Mouse (Mus musculus) cortical plate, adult 2 months (tissue): Measurements from ENCODE around the gene Muc13. TPM values are rescaled to one million over a fixed set of nuclear protein-coding genes. Genes with fewer than 3 reads are reported as not detected.

Experiments used
- H3K27ac ChIP-seq: fragments of 200-500 bp; 2 replicates; pipeline ENCODE4 v1.5.1; 2012; ENCODE audit warnings: low read length, control low read depth, inconsistent platforms; ENCODE audit not compliant: insufficient read depth
- H3K4me1 ChIP-seq: fragments of 200-500 bp; 2 replicates; pipeline ENCODE4 v1.6.1; 2011; ENCODE audit warnings: low read length; ENCODE audit not compliant: control insufficient read depth, insufficient read depth
- H3K4me3 ChIP-seq: fragments of 200-500 bp; 2 replicates; pipeline ENCODE4 v1.5.1; 2011; ENCODE audit warnings: mild to moderate bottlenecking, low read length, control low read depth; ENCODE audit not compliant: insufficient read depth
- CTCF ChIP-seq: fragments of 200-500 bp; IDR thresholded peaks from 2 replicates; pipeline ENCODE4 v1.5.1; 2011; ENCODE audit warnings: mild to moderate bottlenecking, control low read depth, low read length; ENCODE audit not compliant: insufficient read depth; ENCODE audit errors: extremely low read depth
- POLR2A ChIP-seq: fragments of 200-500 bp; IDR thresholded peaks from 2 replicates; pipeline ENCODE4 v1.6.1; 2011; ENCODE audit warnings: mild to moderate bottlenecking, low read length, control low read depth; ENCODE audit not compliant: insufficient read depth; ENCODE audit errors: extremely low read depth
- polyA plus RNA-seq: library from polyadenylated mRNA; depleted of rRNA; stranded (reverse); fragments of >200 nt; gene quantifications from 2 replicates; pipeline ENCODE4 v1.2.3, GENCODE M21; 2012

The Muc13 gene
- polyA plus RNA-seq, 1 experiment = 0.10 TPM

DNA sequence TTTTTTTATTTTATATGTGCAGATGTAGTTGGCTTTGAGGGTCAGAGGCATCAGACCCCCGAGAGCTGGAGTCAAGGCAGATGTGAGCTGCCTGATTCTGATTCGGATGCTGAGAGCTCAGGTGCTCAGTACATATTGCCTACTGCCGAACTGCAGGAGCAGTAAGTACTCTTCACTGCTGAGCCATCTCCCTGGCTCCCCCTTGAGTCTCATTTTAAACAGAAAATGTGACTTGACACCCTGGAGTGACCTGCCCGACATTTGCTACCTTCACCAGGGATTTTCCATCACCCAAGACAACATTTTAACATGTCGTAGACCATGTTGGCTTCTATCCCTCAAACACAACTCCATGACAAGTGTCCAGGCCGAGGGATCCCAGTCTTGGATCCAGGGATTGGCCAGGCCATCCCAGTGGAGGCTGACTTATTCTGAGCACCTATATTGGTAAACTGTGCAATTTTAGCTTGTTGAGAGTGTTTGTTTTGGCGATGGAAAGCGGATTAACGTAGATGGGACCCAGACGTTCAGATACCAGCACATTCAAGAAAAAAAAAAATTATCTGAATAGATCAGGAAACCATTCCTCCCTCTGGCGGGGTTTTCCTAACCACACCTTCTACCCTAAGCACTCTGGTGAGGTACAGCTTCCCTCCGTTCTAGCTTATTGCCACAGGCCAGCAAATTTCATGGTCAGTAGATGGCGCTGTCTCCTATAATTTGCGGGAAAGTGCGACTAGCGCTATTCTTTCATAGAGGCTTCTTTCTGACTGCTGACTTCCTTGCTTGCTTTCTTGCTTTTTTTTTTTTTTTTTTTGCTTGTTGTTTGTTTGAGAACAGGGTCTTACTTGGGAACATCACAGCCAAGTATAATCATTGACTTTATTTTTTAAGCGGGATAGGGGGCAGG, 26.7 kb downstream of the Muc13 start:
- TF ChIP-seq CTCF (peak; percentile 94), POLR2A (no peak)
- no peak overlapping the region for H3K4me3 ChIP-seq
- no peaks in the 10 kb centered on the region for H3K4me1 ChIP-seq
- H3K27ac ChIP-seq = no peak overlapping the region

DNA sequence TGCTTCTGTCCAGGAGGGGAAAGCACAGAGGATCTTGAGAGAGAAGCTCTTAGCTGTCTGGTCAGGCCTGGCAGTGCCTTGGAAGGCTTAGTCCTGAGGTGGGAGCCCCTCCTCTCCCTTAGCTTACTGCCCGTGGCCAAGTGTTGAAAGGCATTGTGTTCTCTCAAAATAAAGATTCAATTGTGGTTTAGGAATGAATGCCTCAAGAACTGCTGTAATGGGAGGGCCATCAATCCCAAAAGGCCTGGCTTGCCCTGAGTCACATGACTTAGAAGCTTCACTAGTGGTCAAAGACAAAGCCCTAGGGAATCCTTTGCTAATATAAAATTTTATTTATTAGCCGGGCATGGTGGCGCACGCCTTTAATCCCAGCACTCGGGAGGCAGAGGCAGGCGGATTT, 30.8 kb downstream of the Muc13 start:
- no peak for TF ChIP-seq POLR2A
- no peak for TF ChIP-seq CTCF
- Histone ChIP-seq H3K4me3 (no peak overlapping the region), H3K4me1 (no peaks in the 10 kb centered on the region), H3K27ac (no peak overlapping the region)

DNA sequence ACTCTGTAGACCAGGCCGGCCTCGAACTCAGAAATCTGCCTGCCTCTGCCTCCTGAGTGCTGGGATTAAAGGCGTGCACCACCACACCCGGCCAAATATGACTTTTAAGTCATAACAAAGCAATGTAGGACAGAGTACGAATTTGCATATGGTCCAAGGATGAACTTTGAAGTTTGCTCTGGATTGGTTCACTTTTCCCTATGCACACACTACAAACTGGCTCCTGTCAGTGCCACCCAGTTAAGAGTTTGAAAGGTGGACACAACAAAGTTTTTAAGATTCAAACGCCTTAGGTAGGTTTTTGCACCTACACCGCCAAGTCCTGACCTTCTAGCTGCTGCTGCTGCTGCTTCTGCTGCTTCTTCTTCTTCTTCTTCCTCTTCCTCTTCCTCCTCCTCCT, 34.7 kb downstream of the Muc13 start:
- no peak overlapping the region for H3K4me3 ChIP-seq
- TF ChIP-seq CTCF (no peak), POLR2A (no peak)
- no peaks in the 10 kb centered on the region for H3K4me1 ChIP-seq
- no peak overlapping the region for H3K27ac ChIP-seq

DNA sequence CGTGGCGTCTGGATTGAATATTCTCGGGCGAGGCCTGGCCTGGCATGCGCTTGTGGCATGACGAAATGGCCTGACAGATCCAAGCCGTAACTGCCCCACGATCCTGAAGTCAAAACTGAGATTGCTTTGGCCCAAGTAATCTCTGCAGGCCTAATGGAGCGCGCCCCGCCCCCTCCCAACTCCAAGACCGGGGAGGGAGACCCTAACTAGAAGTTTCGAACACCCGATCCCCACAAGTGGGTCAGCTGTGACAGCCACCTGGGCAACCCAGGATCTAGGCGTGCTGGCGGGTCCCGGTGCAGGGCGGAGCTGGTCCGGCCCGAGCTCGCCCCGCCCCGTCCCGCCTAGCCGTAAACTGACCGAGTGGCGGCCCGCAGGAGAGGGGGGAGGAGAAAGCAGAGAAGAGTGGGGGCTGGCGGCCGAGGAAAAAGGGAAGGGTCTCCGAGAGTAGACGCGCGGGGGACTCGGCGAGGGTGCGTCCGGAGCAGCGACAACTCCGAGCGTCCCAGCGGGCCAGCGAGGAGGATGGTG, 35.5 kb downstream of the Muc13 start, which contains the start of gene Itgb5:
Gene Itgb5, plus strand, starts transcription at position 365 of the 531 bp plus-strand sequence.
- H3K27ac ChIP-seq = peak within 1 kb of the TSS; percentile 35; the same call in 1 of the 2 replicates
- TF ChIP-seq POLR2A = no peak

DNA sequence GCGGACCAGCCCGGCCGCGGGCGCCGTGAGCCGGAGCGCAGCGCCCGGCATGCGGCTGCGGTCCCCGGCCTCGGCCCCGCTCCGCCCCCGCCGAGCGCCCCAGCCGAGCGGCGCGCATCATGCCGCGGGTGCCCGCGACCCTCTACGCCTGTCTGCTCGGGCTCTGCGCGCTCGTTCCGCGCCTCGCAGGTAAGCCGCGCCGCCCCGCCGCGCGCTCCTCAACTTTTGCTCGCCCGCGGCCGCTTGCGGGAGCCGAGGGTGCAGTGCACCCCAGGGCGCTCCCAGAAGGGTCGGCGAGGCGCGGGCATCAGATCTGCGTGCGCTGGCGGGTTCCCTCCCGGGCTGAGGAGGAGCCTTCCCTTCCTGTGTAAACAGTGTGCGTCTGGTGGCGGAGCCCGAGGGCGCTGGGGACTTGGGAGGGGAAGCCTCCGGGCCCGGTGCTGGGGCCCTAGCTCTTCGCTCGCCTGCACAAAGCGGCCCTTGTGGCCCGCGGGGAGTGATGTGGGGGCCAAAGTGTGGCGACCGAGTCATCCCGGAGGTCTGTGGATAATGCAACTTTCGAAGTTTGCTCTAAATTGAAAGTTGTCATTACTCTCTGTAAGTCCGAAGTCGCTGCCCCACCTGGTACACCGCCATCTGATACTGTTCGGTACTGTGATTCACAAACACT, 36.1 kb downstream of the Muc13 start:
- H3K27ac ChIP-seq = peak overlapping the region; percentile 35; the same call in 1 of the 2 replicates
- peak overlapping the region; percentile 48 for H3K4me3 ChIP-seq
- H3K4me1 ChIP-seq = no peaks in the 10 kb centered on the region
- TF ChIP-seq CTCF = no peak
- no peak for TF ChIP-seq POLR2A

More for the DNA sequence above, 35.5 kb downstream of the Muc13 start, which contains the start of gene Itgb5:
- Histone ChIP-seq H3K4me1 (no peaks in the 10 kb centered on the region), H3K4me3 (peak within 1 kb of the TSS; percentile 48)

- Histone ChIP-seq H3K4me1 (no peaks in the 10 kb centered on the region), H3K4me3 (peak overlapping the region; percentile 48), H3K27ac (no peak overlapping the region)
- TF ChIP-seq POLR2A (no peak), CTCF (no peak)
Measured at GRCm38 (mm10) chr16:33830512-33831105, 36.8 kb downstream of the Muc13 start.

- TF ChIP-seq POLR2A (no peak), CTCF (no peak)
- peak overlapping the region; percentile 81 for H3K27ac ChIP-seq
- no peak overlapping the region for H3K4me3 ChIP-seq
- no peaks in the 10 kb centered on the region for H3K4me1 ChIP-seq
Measured at GRCm38 (mm10) chr16:33832057-33832456, 38.2 kb downstream of the Muc13 start.

DNA sequence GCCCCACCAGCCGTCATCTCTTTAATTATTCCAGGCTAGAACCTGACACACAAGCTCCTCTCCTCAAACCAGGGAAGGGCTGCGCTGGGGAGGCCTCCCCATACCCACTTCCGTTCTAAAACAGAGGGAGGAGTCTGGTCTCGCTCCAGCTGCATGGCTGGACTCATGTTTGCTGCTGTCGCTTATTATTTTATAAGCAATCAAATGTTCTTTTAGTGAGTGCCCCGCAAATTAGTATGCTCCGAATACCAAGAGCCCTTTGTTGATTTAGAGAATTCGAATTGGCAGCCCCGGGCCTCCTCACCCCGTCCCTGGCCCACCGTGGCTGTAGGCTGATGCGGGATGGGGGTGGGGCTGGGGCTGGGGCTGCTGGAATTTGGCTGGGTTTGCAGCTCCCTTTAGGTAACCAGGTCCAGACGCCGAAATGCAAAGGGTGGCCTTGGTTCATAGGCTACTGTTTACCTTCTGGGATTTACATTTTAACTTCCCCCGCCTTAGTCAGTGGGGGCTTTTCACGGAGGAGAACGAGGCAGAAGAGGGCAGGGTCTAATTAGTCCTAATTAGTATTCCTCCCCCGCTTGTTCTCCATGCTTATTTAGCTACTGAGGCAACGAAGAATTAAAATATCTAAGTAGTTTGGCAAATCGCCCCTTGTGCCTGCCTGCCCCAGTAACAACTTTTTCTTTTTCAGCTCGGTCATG, 39.0 kb downstream of the Muc13 start:
- Histone ChIP-seq H3K27ac (peak overlapping the region; percentile 81), H3K4me1 (no peaks in the 10 kb centered on the region), H3K4me3 (no peak overlapping the region)
- TF ChIP-seq POLR2A (no peak), CTCF (no peak)

- Histone ChIP-seq H3K27ac (peak overlapping the region; percentile 76; the same call in 1 of the 2 replicates), H3K4me3 (no peak overlapping the region), H3K4me1 (no peaks in the 10 kb centered on the region)
- TF ChIP-seq CTCF = no peak
- no peak for TF ChIP-seq POLR2A
Measured at GRCm38 (mm10) chr16:33833429-33833753, 39.6 kb downstream of the Muc13 start.
